Mouse (Mus musculus) ES-E14 (cell line): ENCODE results near the gene Kremen1. TPM values are rescaled to one million over a fixed set of nuclear protein-coding genes. Genes with fewer than 3 reads are reported as not detected.

Source experiments
- DNase-seq: peaks from one replicate; pipeline ENCODE4 v3.0.0-alpha.2; 2013; ENCODE audit warnings: low read depth, low spot score
- H3K27ac ChIP-seq: 2 replicates; pipeline ENCODE4 v1.5.1; 2012; ENCODE audit warnings: low read depth, mild to moderate bottlenecking, low read length, moderate library complexity, mixed read lengths; ENCODE audit not compliant: poor library complexity, insufficient read depth, severe bottlenecking
- H3K36me3 ChIP-seq: 2 replicates; pipeline ENCODE4 v1.6.1; 2012; ENCODE audit warnings: mild to moderate bottlenecking, low read length, moderate library complexity, mixed read lengths; ENCODE audit not compliant: control insufficient read depth, poor library complexity, insufficient read depth, severe bottlenecking
- H3K4me1 ChIP-seq, 2 experiments: fragments of 150-350 bp in 1 of 2; sonication (generic) in 1 of 2; 2 replicates each; pipeline ENCODE4 v1.6.1; 2012; ENCODE audit warnings: low read length in 2 of 2, mild to moderate bottlenecking in 1 of 2, mixed read lengths in 1 of 2; ENCODE audit not compliant: control insufficient read depth in 2 of 2, insufficient read depth in 2 of 2, poor library complexity in 1 of 2
- H3K4me3 ChIP-seq, 2 experiments: fragments of 150-350 bp in 1 of 2; sonication (generic) in 1 of 2; 2 replicates each; pipeline ENCODE4 v1.5.1; 2012; ENCODE audit warnings: low read length in 2 of 2, low read depth in 1 of 2, mild to moderate bottlenecking in 1 of 2, mixed read lengths in 1 of 2; ENCODE audit not compliant: insufficient read depth in 1 of 2, poor library complexity in 1 of 2, severe bottlenecking in 1 of 2
- H3K9ac ChIP-seq: 2 replicates; pipeline ENCODE4 v1.6.1; 2012; ENCODE audit warnings: low read depth, mild to moderate bottlenecking, low read length, mixed read lengths; ENCODE audit not compliant: poor library complexity, insufficient read depth, severe bottlenecking
- H3K9me3 ChIP-seq: fragments of 150-350 bp; sonication (generic); 2 replicates; pipeline ENCODE4 v1.6.1; 2012; ENCODE audit warnings: low read depth, mild to moderate bottlenecking, low read length; ENCODE audit not compliant: control insufficient read depth, insufficient read depth
- CHD2 ChIP-seq: IDR thresholded peaks from 2 replicates; pipeline ENCODE4 v1.6.1; 2014; ENCODE audit warnings: mild to moderate bottlenecking, low read depth, low read length, inconsistent platforms
- HCFC1 ChIP-seq: IDR thresholded peaks from 2 replicates; pipeline ENCODE4 v1.6.1; 2012; ENCODE audit warnings: low read length, inconsistent platforms, borderline replicate concordance; ENCODE audit not compliant: insufficient read depth
- MAFK ChIP-seq: IDR thresholded peaks from 2 replicates; pipeline ENCODE4 v1.6.1; 2014; ENCODE audit warnings: mild to moderate bottlenecking, low read depth, low read length, inconsistent platforms; ENCODE audit not compliant: insufficient read depth
- ZC3H11A ChIP-seq: IDR thresholded peaks from 2 replicates; pipeline ENCODE4 v1.6.1; 2012; ENCODE audit warnings: low read depth, mild to moderate bottlenecking, inconsistent platforms, low read length, borderline replicate concordance
- ZNF384 ChIP-seq: IDR thresholded peaks from 2 replicates; pipeline ENCODE4 v1.6.1; 2012; ENCODE audit warnings: low read depth, low read length, inconsistent platforms
- in situ Hi-C, 2 experiments: fragments of 600-800 bp; cut with MboI; formaldehyde crosslinking; loops; one replicate each; pipeline ENCODE4 v1.15.1; 2025; ENCODE audit warnings: low sequenced_read_pairs in 2 of 2, inconsistent platforms in 1 of 2; ENCODE audit not compliant: unreplicated experiment in 2 of 2
- total RNA-seq: library from RNA; depleted of rRNA; stranded (reverse); fragments of 300-350 nt; gene quantifications from 2 replicates; pipeline ENCODE4 v1.2.3, GENCODE M21; 2012

The Kremen1 gene
- total RNA-seq, 1 experiment: 17.9 TPM

- Histone ChIP-seq H3K4me1 (peaks cover 2 to 16% of the 10 kb centered on the region in 2 experiments; a peak in 2 of 4 replicates), H3K4me3 (no peak overlapping the region), H3K27ac (no peak overlapping the region), H3K9ac (no peak overlapping the region), H3K9me3 (no peaks in the 10 kb centered on the region), H3K36me3 (no peaks in the 10 kb centered on the region)
- TF ChIP-seq ZC3H11A (no peak), ZNF384 (no peak), CHD2 (no peak), HCFC1 (no peak), MAFK (no peak)
- in situ Hi-C loops: no loop called here
- no peak for DNase-seq
These were observed 97.0 kb downstream of the Kremen1 start for GRCm38 (mm10) chr11:5164310-5164709.

- no peaks in the 10 kb centered on the region for H3K9me3 ChIP-seq
- in situ Hi-C loops: no loop called here
- H3K36me3 ChIP-seq: no peaks in the 10 kb centered on the region
- H3K27ac ChIP-seq: no peak overlapping the region
- no peak overlapping the region for H3K4me3 ChIP-seq
- TF ChIP-seq ZC3H11A: no peak
- no peak for TF ChIP-seq MAFK
- no peak for TF ChIP-seq CHD2
- H3K4me1 ChIP-seq: peaks cover 2 to 16% of the 10 kb centered on the region in 2 experiments; a peak in 2 of 4 replicates
- H3K9ac ChIP-seq: no peak overlapping the region
- DNase-seq: no peak
These were observed 97.9 kb downstream of the Kremen1 start for GRCm38 (mm10) chr11:5163421-5163820.

- Histone ChIP-seq H3K4me1 (peaks cover 2 to 12% of the 10 kb centered on the region in 2 experiments; a peak in 2 of 4 replicates), H3K36me3 (no peaks in the 10 kb centered on the region), H3K4me3 (0 out of 4 replicates have a peak overlapping the region, but pooled peaks of 1 of the 2 experiments have one; percentile 8), H3K27ac (no peak overlapping the region), H3K9ac (no peak overlapping the region), H3K9me3 (no peaks in the 10 kb centered on the region)
- in situ Hi-C loops: no loop called here
- peak; percentile 67 for DNase-seq
- TF ChIP-seq ZC3H11A: no peak
- TF ChIP-seq CHD2: no peak
- TF ChIP-seq HCFC1: no peak
- TF ChIP-seq MAFK: no peak
- no peak for TF ChIP-seq ZNF384
These were observed 100.5 kb downstream of the Kremen1 start for GRCm38 (mm10) chr11:5160722-5161485.

- Histone ChIP-seq H3K9ac (no peak overlapping the region), H3K36me3 (no peaks in the 10 kb centered on the region), H3K4me3 (no peak overlapping the region), H3K9me3 (no peaks in the 10 kb centered on the region), H3K27ac (no peak overlapping the region), H3K4me1 (no peaks in the 10 kb centered on the region)
- TF ChIP-seq ZNF384 (no peak), MAFK (no peak), HCFC1 (no peak), CHD2 (no peak), ZC3H11A (no peak)
- in situ Hi-C loops: no loop called here
- no peak for DNase-seq
These were observed 103.3 kb downstream of the Kremen1 start for GRCm38 (mm10) chr11:5158056-5158455.
